10 mouse cellular contexts compared by ENCODE assay signal in genomic region chr11:106170807-106171206, GRCm38 (mm10). TPM values are rescaled to one million over a fixed set of nuclear protein-coding genes. Genes with fewer than 3 reads are reported as not detected.
DNase-seq lines count a peak whose midpoint lies in the region; ATAC-seq lines count a peak whose summit lies in the region.
"Had no signal": no experiment of that assay in that cellular context is flagged by ENCODE, and none has a peak within 500 bp of the region (broad histone marks: within the 10 kb centered on the region; RNA-seq: fewer than 3 reads in every experiment).

No protein-coding gene starts in this region.

- ATAC-seq in forebrain, embryonic 14.5 days: no peak
- no peak for ATAC-seq in forebrain, embryonic 15.5 days (replicated peaks)
- ATAC-seq in megakaryocyte progenitor cell, adult 5-6 weeks (replicated peaks; ENCODE audit: poor library complexity): peak; percentile 52

- H3K4me3 ChIP-seq in forebrain, embryonic 14.5 days (ENCODE audit: low read depth, low read length): no peak overlapping the region
- no peak overlapping the region for H3K4me3 ChIP-seq in forebrain, embryonic 15.5 days
- H3K4me3 ChIP-seq: midbrain, embryonic 12.5 days had no signal

- H3K4me1 ChIP-seq in forebrain, embryonic 14.5 days (ENCODE audit: control insufficient read depth, insufficient read depth, low read length): no peaks in the 10 kb centered on the region
- H3K4me1 ChIP-seq in forebrain, embryonic 15.5 days: no peaks in the 10 kb centered on the region
- H3K4me1 ChIP-seq: midbrain, embryonic 12.5 days had no signal

- H3K27ac ChIP-seq in forebrain, embryonic 14.5 days (ENCODE audit: low read depth, low read length): no peak overlapping the region
- H3K27ac ChIP-seq in forebrain, embryonic 15.5 days (replicated peaks): no peak overlapping the region
- H3K27ac ChIP-seq: midbrain, embryonic 12.5 days had no signal

- peak; percentile 25 for DNase-seq in forebrain, embryonic 14.5 days (ENCODE audit: low spot score)
- DNase-seq in 416B (ENCODE audit: low read depth): peak; percentile 57
- peak; percentile 41 for DNase-seq in brain, adult 2 months (ENCODE audit: low read depth, low spot score)
- no peak for DNase-seq in right cerebral cortex, postnatal 25 days
- DNase-seq in left cerebral cortex, postnatal 14 days (ENCODE audit: low spot score in 2 of 2): no peak
- DNase-seq in layer of hippocampus, adult 11-12 months (ENCODE audit: low spot score): no peak
- DNase-seq: heart, adult 18-20 months had no signal

- intact Hi-C loops in left cerebral cortex, postnatal 14 days (cut with DNase I): no loop called here

- no peak overlapping the region for H3K9ac ChIP-seq in forebrain, embryonic 14.5 days (ENCODE audit: low read length)
- no peak overlapping the region for H3K9ac ChIP-seq in forebrain, embryonic 15.5 days (replicated peaks)
- H3K9ac ChIP-seq: midbrain, embryonic 12.5 days had no signal

- no peaks in the 10 kb centered on the region for H3K27me3 ChIP-seq in forebrain, embryonic 14.5 days (replicated peaks; ENCODE audit: control insufficient read depth, insufficient read depth, low read length)
- H3K27me3 ChIP-seq in forebrain, embryonic 15.5 days: no peaks in the 10 kb centered on the region
- H3K27me3 ChIP-seq: midbrain, embryonic 12.5 days had no signal

- 74% methylated on average over 7 of the region's 7 CpGs for WGBS in forebrain, embryonic 14.5 days
- 75% methylated on average over 7 of the region's 7 CpGs for WGBS in forebrain, embryonic 15.5 days

- peaks cover 31% of the 10 kb centered on the region for H3K36me3 ChIP-seq in forebrain, embryonic 14.5 days (ENCODE audit: control insufficient read depth, insufficient read depth, low read length)
- peaks cover 28% of the 10 kb centered on the region for H3K36me3 ChIP-seq in forebrain, embryonic 15.5 days

- H3K9me3 ChIP-seq in forebrain, embryonic 14.5 days (replicated peaks; ENCODE audit: control insufficient read depth, low read length): no peaks in the 10 kb centered on the region
- no peaks in the 10 kb centered on the region for H3K9me3 ChIP-seq in forebrain, embryonic 15.5 days
- H3K9me3 ChIP-seq: midbrain, embryonic 12.5 days had no signal

- H3K4me2 ChIP-seq in forebrain, embryonic 14.5 days (ENCODE audit: low read length): no peak overlapping the region
- H3K4me2 ChIP-seq in forebrain, embryonic 15.5 days (replicated peaks): no peak overlapping the region
- H3K4me2 ChIP-seq: midbrain, embryonic 12.5 days had no signal

RNA-seq across cellular contexts. Expression of gene Limd2, which starts 10.1 kb away (rescaled TPM):
- polyA plus RNA-seq in forebrain, embryonic 14.5 days (2014; fragmentation: Nextera tagmentation; extraction: Ambion mirVana): 223 and 240 TPM in 2 replicates
- polyA plus RNA-seq in forebrain, embryonic 15.5 days (2015; fragmentation: Nextera tagmentation; extraction: Ambion mirVana): 222 and 233 TPM in 2 replicates
- 169 and 172 TPM in 2 replicates for total RNA-seq in megakaryocyte progenitor cell, adult 5-6 weeks (2015)
- 37.4 and 40.8 TPM in 2 replicates for total RNA-seq in megakaryocyte progenitor cell, adult 5-6 weeks (2017)
- 100 to 1,000 TPM in 1 of 2 experiments, 10 to 100 TPM in 1; 97.2 to 103 TPM for total RNA-seq in left cerebral cortex, postnatal 14 days (2021)

RNA-seq across cellular contexts. Expression of gene Gm10840, which starts 10.2 kb away (rescaled TPM):
- polyA plus RNA-seq in forebrain, embryonic 14.5 days (2014; fragmentation: Nextera tagmentation; extraction: Ambion mirVana): not detected in 2 replicates
- 0.74 and 1.3 TPM in 2 replicates for polyA plus RNA-seq in forebrain, embryonic 15.5 days (2015; fragmentation: Nextera tagmentation; extraction: Ambion mirVana)
- 2.6 and 4.4 TPM in 2 replicates for total RNA-seq in megakaryocyte progenitor cell, adult 5-6 weeks (2015)
- not detected in 2 replicates for total RNA-seq in megakaryocyte progenitor cell, adult 5-6 weeks (2017)
- total RNA-seq in left cerebral cortex, postnatal 14 days (2021): not detected
- total RNA-seq: heart, adult 18-20 months had no signal

RNA-seq across cellular contexts. Expression of gene Strada, which starts 31.2 kb away (rescaled TPM):
- polyA plus RNA-seq in forebrain, embryonic 14.5 days (2014; fragmentation: Nextera tagmentation; extraction: Ambion mirVana): 31.1 and 34.1 TPM in 2 replicates
- 30.1 and 32.2 TPM in 2 replicates for polyA plus RNA-seq in forebrain, embryonic 15.5 days (2015; fragmentation: Nextera tagmentation; extraction: Ambion mirVana)
- total RNA-seq in megakaryocyte progenitor cell, adult 5-6 weeks (2015): 27.0 and 31.6 TPM in 2 replicates
- 20.1 and 21.7 TPM in 2 replicates for total RNA-seq in megakaryocyte progenitor cell, adult 5-6 weeks (2017)
- 10 to 100 TPM; 24.3 to 26.9 TPM for total RNA-seq in left cerebral cortex, postnatal 14 days (2021)

RNA-seq across cellular contexts. Expression of gene Ccdc47, which starts 45.3 kb away (rescaled TPM):
- polyA plus RNA-seq in forebrain, embryonic 14.5 days (2014; fragmentation: Nextera tagmentation; extraction: Ambion mirVana): 71.0 and 80.1 TPM in 2 replicates
- 88.5 and 97.6 TPM in 2 replicates for polyA plus RNA-seq in forebrain, embryonic 15.5 days (2015; fragmentation: Nextera tagmentation; extraction: Ambion mirVana)
- total RNA-seq in megakaryocyte progenitor cell, adult 5-6 weeks (2015): 41.7 and 51.3 TPM in 2 replicates
- total RNA-seq in megakaryocyte progenitor cell, adult 5-6 weeks (2017): 138 and 195 TPM in 2 replicates
- total RNA-seq in left cerebral cortex, postnatal 14 days (2021): 10 to 100 TPM; 78.5 to 79.8 TPM

RNA-seq across cellular contexts. Expression of gene Ddx42, which starts 45.9 kb away (rescaled TPM):
- polyA plus RNA-seq in forebrain, embryonic 14.5 days (2014; fragmentation: Nextera tagmentation; extraction: Ambion mirVana): 65.6 and 75.2 TPM in 2 replicates
- polyA plus RNA-seq in forebrain, embryonic 15.5 days (2015; fragmentation: Nextera tagmentation; extraction: Ambion mirVana): 102 and 103 TPM in 2 replicates
- total RNA-seq in megakaryocyte progenitor cell, adult 5-6 weeks (2015): 39.8 and 47.9 TPM in 2 replicates
- 68.8 and 101 TPM in 2 replicates for total RNA-seq in megakaryocyte progenitor cell, adult 5-6 weeks (2017)
- total RNA-seq in left cerebral cortex, postnatal 14 days (2021): 10 to 100 TPM; 69.0 to 69.4 TPM

Comparison
In these comparisons a context has a peak if more than half of its experiments do, and no peak if none do; other contexts are left out.
1. DNase-seq: peak in forebrain, embryonic 14.5 days (single experiment), 416B (single experiment) and brain, adult 2 months (single experiment); none in right cerebral cortex, postnatal 25 days (single experiment), left cerebral cortex, postnatal 14 days (0 of 2) and layer of hippocampus, adult 11-12 months (single experiment).